Mouse (Mus musculus): ENCODE measurements around the gene Mfn1.

GRCm38 (mm10) chr3:32581911-32582310 is 52.6 kb downstream of the Mfn1 start:
- TF ChIP-seq CTCF (IDR thresholded peaks at IDR 0.05; ENCODE audit: low read depth, low read length) (no peak), POLR2A (IDR thresholded peaks at IDR 0.05; ENCODE audit: insufficient read depth, low read length) (no peak)

All from ES-Bruce4 (cell line).